Mouse (Mus musculus) hindbrain, postnatal 0 days (tissue): ENCODE results near the gene Rbsn. TPM values are rescaled to one million over a fixed set of nuclear protein-coding genes. Genes with fewer than 3 reads are reported as not detected.

Source experiments
- ATAC-seq: fragments of 200-750 bp; cut with Nextera tagmentation; 2 replicates; pipeline ENCODE4 v1.8.0; 2017; ENCODE audit warnings: mild to moderate bottlenecking, moderate TSS enrichment, moderate library complexity
- DNase-seq: peaks from one replicate; pipeline ENCODE4 v3.0.0-alpha.2; 2015; ENCODE audit warnings: low spot score
- H3K27ac ChIP-seq: fragments of 300-500 bp; sonication (generic); 2 replicates; pipeline ENCODE4 v1.5.1; 2014; ENCODE audit warnings: mild to moderate bottlenecking
- H3K27me3 ChIP-seq: fragments of 300-500 bp; sonication (generic); 2 replicates; pipeline ENCODE4 v1.6.1; 2014; ENCODE audit warnings: low read length, mixed read lengths; ENCODE audit not compliant: insufficient read depth
- H3K36me3 ChIP-seq: fragments of 300-500 bp; sonication (generic); 2 replicates; pipeline ENCODE4 v1.6.1; 2014; ENCODE audit warnings: low read length, mixed read lengths; ENCODE audit not compliant: insufficient read depth
- H3K4me1 ChIP-seq: fragments of 300-500 bp; sonication (generic); 2 replicates; pipeline ENCODE4 v1.6.1; 2014; ENCODE audit warnings: antibody characterized with exemption, low read length, mixed read lengths; ENCODE audit not compliant: insufficient read depth
- H3K4me2 ChIP-seq: fragments of 300-500 bp; sonication (generic); 2 replicates; pipeline ENCODE4 v1.6.1; 2014; ENCODE audit warnings: low read depth, mild to moderate bottlenecking, low read length, moderate library complexity, mixed read lengths
- H3K4me3 ChIP-seq: fragments of 300-500 bp; sonication (generic); 2 replicates; pipeline ENCODE4 v1.5.1; 2014; ENCODE audit warnings: low read length
- H3K9ac ChIP-seq: fragments of 300-500 bp; sonication (generic); replicated peaks from 2 replicates; pipeline ENCODE4 v1.6.1; 2014; ENCODE audit warnings: mild to moderate bottlenecking, low read length, moderate library complexity, mixed read lengths
- H3K9me3 ChIP-seq: fragments of 300-500 bp; sonication (generic); 2 replicates; pipeline ENCODE4 v1.6.1; 2016; ENCODE audit warnings: low read length, mixed read lengths
- CTCF ChIP-seq: IDR thresholded peaks from 2 replicates; pipeline ENCODE4 v1.5.1; 2016; ENCODE audit warnings: antibody characterized with exemption, control low read depth, low read depth
- WGBS: fragments of 180-500 bp; shearing (Covaris S2); extraction: QIAGEN DNeasy Blood & Tissue Kit; methylation state at CpG from one replicate; pipeline ENCODE4 v1.1.7; 2014; 5-methylcytosine and 5-hydroxymethylcytosine counted together
- polyA plus RNA-seq: library from polyadenylated mRNA; unstranded; fragments of >200 nt; fragmentation: Nextera tagmentation; extraction: Ambion mirVana; gene quantifications from 2 replicates; pipeline ENCODE4 v1.2.1, GENCODE M21; 2015
- total RNA-seq: library from RNA; depleted of rRNA; stranded (reverse); fragments of >200 nt; gene quantifications from 2 replicates; pipeline ENCODE4 v1.2.3, GENCODE M21; 2014

Gene Rbsn
- total and polyA plus RNA-seq, 2 experiments from 2014 or later, result 29.0 to 36.0 TPM

- H3K4me1 ChIP-seq, result 0 out of 2 replicates have a peak, but pooled peaks cover 6% of the 10 kb centered on the region
- peak within 1 kb of the TSS; percentile 56 for H3K4me2 ChIP-seq
- H3K27me3 ChIP-seq, result peaks cover 9% of the 10 kb centered on the region; the same call in 1 of the 2 replicates
- WGBS, result 1% methylated on average over 31 of the region's 31 CpGs
- H3K4me3 ChIP-seq, result peak within 1 kb of the TSS; percentile 30
- DNase-seq (no peak), ATAC-seq (no peak)
- no peak within 1 kb of the TSS for H3K27ac ChIP-seq
- no peak within 1 kb of the TSS for H3K9ac ChIP-seq
- TF ChIP-seq CTCF, result no peak
- no peaks in the 10 kb centered on the region for H3K36me3 ChIP-seq
- H3K9me3 ChIP-seq, result no peaks in the 10 kb centered on the region
These were observed 29.9 kb upstream of the Rbsn start, which contains the start of gene Trh for GRCm38 (mm10) chr6:92244591-92244990. Gene Trh (minus strand): TSS chr6:92244650.

DNA sequence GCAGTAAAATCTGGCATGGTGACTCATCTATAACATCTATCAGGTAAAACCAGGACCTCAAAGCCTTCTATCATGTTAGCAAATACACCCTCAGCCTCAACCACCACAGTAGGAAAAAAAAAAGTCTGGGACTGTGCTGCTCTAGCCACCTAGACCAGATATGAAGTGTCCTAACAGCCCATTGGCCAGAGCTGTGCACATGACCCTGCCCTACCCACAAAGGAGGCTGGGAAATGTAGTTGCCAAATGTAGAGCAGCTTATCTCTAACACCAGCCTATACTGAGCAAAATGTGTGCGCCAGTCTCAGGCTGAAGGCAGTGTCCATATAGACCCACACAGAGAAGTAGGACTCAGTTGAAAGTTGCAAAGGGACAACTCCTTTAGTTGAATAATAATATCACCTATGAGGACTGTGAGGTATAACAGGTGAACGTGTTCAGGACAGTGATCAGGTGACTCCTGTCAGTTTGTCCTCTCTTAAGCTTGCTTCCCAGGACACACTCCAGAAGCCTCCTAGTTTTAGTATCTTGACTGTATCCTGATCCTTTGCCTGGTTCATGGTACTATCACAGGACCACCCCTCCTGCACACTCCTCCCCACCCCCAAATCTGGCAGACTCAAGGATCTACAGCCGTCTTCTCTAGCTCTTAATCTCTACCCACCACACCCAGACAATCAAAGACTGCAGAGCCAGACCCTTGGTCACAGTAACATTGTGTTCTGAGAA, 26.6 kb upstream of the Rbsn start:
- Histone ChIP-seq H3K27me3 (peaks cover 9% of the 10 kb centered on the region; the same call in 1 of the 2 replicates), H3K9me3 (no peaks in the 10 kb centered on the region), H3K27ac (no peak overlapping the region), H3K4me1 (0 out of 2 replicates have a peak, but pooled peaks cover 6% of the 10 kb centered on the region), H3K4me3 (no peak overlapping the region), H3K9ac (no peak overlapping the region), H3K36me3 (no peaks in the 10 kb centered on the region), H3K4me2 (no peak overlapping the region)
- ATAC-seq (peak; percentile 91), DNase-seq (peak; percentile 45)
- WGBS, result 72% methylated on average over 3 of the region's 3 CpGs
- no peak for TF ChIP-seq CTCF

DNA sequence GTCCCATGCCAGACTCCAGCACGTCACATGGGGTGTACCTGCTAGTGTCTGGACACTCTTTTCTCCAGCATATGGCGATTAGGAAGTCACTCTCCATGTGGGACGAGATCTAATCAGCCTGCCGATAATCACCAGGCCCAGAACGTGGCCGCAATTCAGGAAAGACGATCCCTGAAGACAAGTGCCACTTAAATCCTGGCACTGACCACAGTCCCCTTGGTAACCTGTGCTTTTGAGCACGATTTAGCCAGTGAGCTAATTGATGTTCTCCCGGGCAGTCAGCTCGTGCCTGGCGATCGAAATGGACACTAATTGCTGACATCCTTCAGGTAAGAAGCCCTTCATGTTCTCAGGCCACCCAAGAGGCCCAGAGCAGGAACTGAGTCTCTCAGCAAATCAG, 20.3 kb upstream of the Rbsn start:
- 58% methylated on average over 12 of the region's 12 CpGs for WGBS
- no peaks in the 10 kb centered on the region for H3K9me3 ChIP-seq

GRCm38 (mm10) chr6:92231762-92232161, 17.0 kb upstream of the Rbsn start:
- DNase-seq (no peak), ATAC-seq (no peak)
- Histone ChIP-seq H3K4me3 (no peak overlapping the region), H3K4me1 (no peaks in the 10 kb centered on the region), H3K4me2 (no peak overlapping the region), H3K36me3 (no peaks in the 10 kb centered on the region), H3K9ac (no peak overlapping the region), H3K9me3 (no peaks in the 10 kb centered on the region), H3K27me3 (no peaks in the 10 kb centered on the region), H3K27ac (no peak overlapping the region)
- no peak for TF ChIP-seq CTCF
- WGBS, result 72% methylated on average over 4 of the region's 4 CpGs

More for the DNA sequence above, 20.3 kb upstream of the Rbsn start:
- DNase-seq (peak; percentile 42), ATAC-seq (0 out of 2 replicates have a peak, but pooled peaks have one; percentile 45)
- Histone ChIP-seq H3K36me3 (no peaks in the 10 kb centered on the region), H3K27me3 (no peaks in the 10 kb centered on the region), H3K9ac (no peak overlapping the region), H3K27ac (no peak overlapping the region), H3K4me3 (no peak overlapping the region), H3K4me2 (no peak overlapping the region), H3K4me1 (no peaks in the 10 kb centered on the region)
- TF ChIP-seq CTCF, result no peak

- no peak overlapping the region for H3K9ac ChIP-seq
These were observed 16.6 kb upstream of the Rbsn start for GRCm38 (mm10) chr6:92231356-92231755.

DNA sequence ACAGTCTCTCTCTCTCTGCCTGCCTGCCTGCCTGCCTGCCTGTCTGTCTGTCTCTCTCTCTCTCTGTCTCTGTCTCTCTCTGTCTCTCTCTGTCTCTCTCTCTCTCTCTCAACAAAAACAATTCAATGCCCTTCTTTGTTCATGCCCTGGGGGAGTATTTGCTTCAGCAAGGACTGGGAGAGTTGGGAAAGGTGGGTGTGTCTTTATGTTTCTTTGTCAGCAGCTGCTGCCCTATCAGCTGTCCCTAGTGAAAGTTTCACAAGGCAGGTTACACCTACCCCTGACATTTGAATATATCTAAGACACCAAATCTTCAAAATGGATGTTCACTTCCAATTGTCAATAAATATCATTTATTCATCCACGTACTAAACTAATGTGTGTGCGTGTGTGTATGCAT, 14.9 kb upstream of the Rbsn start:
- Histone ChIP-seq H3K4me3 (no peak overlapping the region), H3K9me3 (no peaks in the 10 kb centered on the region), H3K27ac (no peak overlapping the region), H3K36me3 (no peaks in the 10 kb centered on the region), H3K27me3 (no peaks in the 10 kb centered on the region), H3K4me1 (no peaks in the 10 kb centered on the region), H3K9ac (no peak overlapping the region), H3K4me2 (no peak overlapping the region)
- TF ChIP-seq CTCF, result no peak
- ATAC-seq (no peak), DNase-seq (no peak)
- WGBS, result 85% methylated on average over 2 of the region's 2 CpGs

More at GRCm38 (mm10) chr6:92231356-92231755, 16.6 kb upstream of the Rbsn start:
- no peak overlapping the region for H3K4me3 ChIP-seq
- H3K36me3 ChIP-seq, result no peaks in the 10 kb centered on the region
- DNase-seq (no peak), ATAC-seq (no peak)
- WGBS, result 59% methylated on average over 1 of the region's 1 CpGs
- no peaks in the 10 kb centered on the region for H3K4me1 ChIP-seq
- H3K27ac ChIP-seq, result no peak overlapping the region
- H3K4me2 ChIP-seq, result no peak overlapping the region
- TF ChIP-seq CTCF, result no peak
- H3K9me3 ChIP-seq, result no peaks in the 10 kb centered on the region
- H3K27me3 ChIP-seq, result no peaks in the 10 kb centered on the region

DNA sequence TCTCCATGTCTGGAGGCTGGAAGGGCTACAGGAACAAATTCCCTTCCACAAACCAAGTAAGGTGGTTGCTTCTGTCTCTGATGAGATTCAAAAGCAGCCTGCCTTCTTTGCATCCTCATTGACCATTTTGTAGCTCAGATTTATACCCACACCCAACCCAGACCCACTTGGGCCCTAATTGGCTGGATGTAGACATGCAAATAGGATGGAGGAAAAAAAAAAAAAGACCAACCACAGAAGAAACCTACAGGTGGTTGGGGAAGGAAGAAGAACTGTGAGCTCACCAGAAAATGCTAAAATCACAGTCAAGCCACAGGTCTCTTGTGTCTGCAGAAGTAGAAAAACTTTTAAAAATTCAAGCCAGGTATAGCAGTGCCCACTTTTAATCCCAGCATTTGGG, 14.4 kb upstream of the Rbsn start:
- no peak for TF ChIP-seq CTCF
- DNase-seq, result no peak
- no peak for ATAC-seq
- no peak overlapping the region for H3K9ac ChIP-seq
- no peak overlapping the region for H3K27ac ChIP-seq
- no peaks in the 10 kb centered on the region for H3K4me1 ChIP-seq
- no peak overlapping the region for H3K4me2 ChIP-seq
- no peaks in the 10 kb centered on the region for H3K27me3 ChIP-seq
- H3K36me3 ChIP-seq, result no peaks in the 10 kb centered on the region
- no peaks in the 10 kb centered on the region for H3K9me3 ChIP-seq
- no peak overlapping the region for H3K4me3 ChIP-seq
